Mouse (Mus musculus) erythroblast, embryonic 14.5 days (primary cell): Measurements from ENCODE around the gene Ctc1. TPM values are rescaled to one million over a fixed set of nuclear protein-coding genes. Genes with fewer than 3 reads are reported as not detected.

Experiments used
- H3K27me3 ChIP-seq: 2 replicates; pipeline ENCODE4 v1.6.1; 2012; ENCODE audit warnings: inconsistent platforms; ENCODE audit not compliant: control insufficient read depth
- H3K36me3 ChIP-seq: 2 replicates; pipeline ENCODE4 v1.6.1; 2012; ENCODE audit warnings: mild to moderate bottlenecking, inconsistent platforms; ENCODE audit not compliant: control insufficient read depth
- H3K4me1 ChIP-seq: 2 replicates; pipeline ENCODE4 v1.6.1; 2012; ENCODE audit warnings: inconsistent platforms; ENCODE audit not compliant: control insufficient read depth
- H3K4me3 ChIP-seq: replicated peaks from 2 replicates; pipeline ENCODE3; 2012; ENCODE audit warnings: moderate library complexity, mild to moderate bottlenecking, inconsistent platforms
- H3K9me3 ChIP-seq: 2 replicates; pipeline ENCODE4 v1.6.1; 2012; ENCODE audit warnings: low read length, inconsistent platforms, mixed read lengths; ENCODE audit not compliant: control insufficient read depth
- GATA1 ChIP-seq: IDR thresholded peaks from 2 replicates; pipeline ENCODE4 v1.6.1; 2012; ENCODE audit warnings: low read length, inconsistent platforms, mixed read lengths
- TAL1 ChIP-seq: IDR thresholded peaks from 3 replicates; pipeline ENCODE4 v1.6.1; 2012; ENCODE audit warnings: low read length, inconsistent platforms, mixed read lengths
- polyA plus RNA-seq: library from polyadenylated mRNA; stranded (reverse); fragments of >175 nt; gene quantifications from 2 replicates; pipeline ENCODE4 v1.2.3, GENCODE M21; 2012

Gene Ctc1
- polyA plus RNA-seq, 1 experiment, result 13.5 TPM

DNA sequence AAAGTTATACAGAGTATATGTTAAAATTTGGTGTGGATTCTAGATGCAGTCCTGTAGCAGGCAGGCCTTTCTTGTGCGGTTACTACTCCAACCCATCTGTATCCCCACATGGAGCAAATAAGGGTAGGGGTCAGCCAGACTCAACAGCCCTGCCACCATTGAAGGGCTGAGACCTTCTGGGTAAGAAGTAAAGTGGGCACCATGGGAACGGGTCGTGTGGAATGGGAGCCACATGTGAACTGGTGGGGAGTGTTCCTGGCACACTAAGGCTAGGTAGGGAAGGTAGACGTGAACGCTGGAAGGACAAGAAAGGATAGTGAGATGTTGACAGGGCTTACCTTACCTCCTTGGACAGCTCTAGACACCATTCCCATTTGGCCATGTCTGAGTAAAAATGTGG lies 22.5 kb downstream of the Ctc1 start:
- Histone ChIP-seq H3K27me3 (no peaks in the 10 kb centered on the region), H3K4me3 (peak overlapping the region; percentile 3), H3K9me3 (no peaks in the 10 kb centered on the region), H3K36me3 (peaks cover 35% of the 10 kb centered on the region), H3K4me1 (peaks cover 60% of the 10 kb centered on the region)
- TF ChIP-seq TAL1 (no peak), GATA1 (no peak)

DNA sequence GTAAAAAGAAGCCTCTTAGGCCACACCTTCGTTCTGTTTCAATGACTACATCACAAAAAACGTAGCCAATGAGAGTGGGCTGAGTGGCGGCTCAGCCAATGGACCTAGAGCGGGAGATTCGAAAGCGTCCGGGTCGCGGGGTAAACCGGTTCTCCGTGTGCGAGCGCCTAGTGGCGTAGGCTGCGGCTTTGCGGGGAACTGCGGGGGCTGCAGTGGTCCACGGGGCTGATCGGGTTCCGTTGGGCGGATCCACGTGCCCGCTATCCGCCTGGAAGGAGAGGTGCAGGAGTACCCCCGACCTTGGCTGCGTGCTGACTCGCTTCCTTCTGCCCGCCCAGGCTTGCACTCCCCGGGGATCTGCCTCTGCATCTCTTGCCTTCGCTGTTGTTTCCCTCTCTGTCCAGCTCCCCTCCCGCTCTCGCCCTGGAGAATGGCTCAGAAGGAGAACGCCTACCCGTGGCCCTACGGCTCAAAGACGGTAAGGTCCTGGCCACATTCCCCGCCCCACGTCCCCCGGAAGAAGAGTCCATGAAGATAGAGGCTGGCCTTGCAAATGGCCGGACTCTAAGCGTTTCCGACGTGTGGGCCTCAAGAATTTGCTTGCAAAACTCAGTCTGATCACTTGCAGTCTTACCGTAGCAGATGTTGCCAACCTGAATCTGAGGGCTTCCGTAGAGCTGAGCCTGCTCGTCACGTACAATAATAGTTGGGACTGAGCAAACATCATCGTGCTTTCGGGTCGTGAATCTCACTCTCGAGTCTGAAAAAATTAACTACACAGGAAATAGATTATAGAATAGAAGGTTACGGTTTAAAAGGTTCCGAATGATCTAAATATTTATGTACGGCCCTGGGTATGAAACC lies 30.1 kb downstream of the Ctc1 start, which contains the start of gene Aurkb:
TSS of gene Aurkb (plus strand) at position 117 of the 864 bp plus-strand sequence.
- H3K9me3 ChIP-seq, result no peaks in the 10 kb centered on the region
- H3K4me1 ChIP-seq, result peaks cover 64% of the 10 kb centered on the region
- peak within 1 kb of the TSS; percentile 74 for H3K4me3 ChIP-seq
- no peak for TF ChIP-seq TAL1
- no peak for TF ChIP-seq GATA1
- H3K36me3 ChIP-seq, result peaks cover 45% of the 10 kb centered on the region
- H3K27me3 ChIP-seq, result no peaks in the 10 kb centered on the region

DNA sequence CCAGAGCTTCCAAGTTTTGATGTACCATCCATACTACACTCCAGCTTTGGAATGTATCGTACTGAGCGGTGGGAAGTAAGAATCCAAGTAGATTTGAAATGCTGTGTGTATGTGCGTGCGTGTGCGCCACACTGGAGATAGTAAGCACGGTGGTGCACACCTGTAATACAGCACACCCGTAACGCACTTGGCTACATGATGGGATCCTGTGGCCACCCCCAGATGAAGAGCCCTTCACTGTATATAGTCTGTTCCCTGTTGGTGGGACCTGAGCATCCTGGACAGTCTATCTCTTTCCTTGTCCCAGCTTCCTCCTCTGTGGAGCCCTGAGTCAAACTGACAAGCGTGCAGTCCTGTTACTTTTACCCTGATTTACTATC lies 30.7 kb downstream of the Ctc1 start:
- Histone ChIP-seq H3K27me3 (no peaks in the 10 kb centered on the region), H3K9me3 (no peaks in the 10 kb centered on the region), H3K4me1 (peaks cover 61% of the 10 kb centered on the region), H3K4me3 (peak overlapping the region; percentile 74), H3K36me3 (peaks cover 51% of the 10 kb centered on the region)
- TF ChIP-seq TAL1, result no peak
- no peak for TF ChIP-seq GATA1

GRCm38 (mm10) chr11:69047592-69047991 lies 31.9 kb downstream of the Ctc1 start:
- Histone ChIP-seq H3K27me3 (no peaks in the 10 kb centered on the region), H3K36me3 (peaks cover 63% of the 10 kb centered on the region), H3K4me3 (peak overlapping the region; percentile 74), H3K9me3 (no peaks in the 10 kb centered on the region), H3K4me1 (peaks cover 58% of the 10 kb centered on the region)
- TF ChIP-seq TAL1 (no peak), GATA1 (no peak)

- H3K36me3 ChIP-seq, result peaks cover 69% of the 10 kb centered on the region
- H3K4me3 ChIP-seq, result peak overlapping the region; percentile 74
- H3K9me3 ChIP-seq, result no peaks in the 10 kb centered on the region
- H3K27me3 ChIP-seq, result no peaks in the 10 kb centered on the region
- H3K4me1 ChIP-seq, result peaks cover 61% of the 10 kb centered on the region
- TF ChIP-seq GATA1 (no peak), TAL1 (no peak)
Observed at GRCm38 (mm10) chr11:69048151-69048550, 32.4 kb downstream of the Ctc1 start.

- H3K36me3 ChIP-seq, result peaks cover 89% of the 10 kb centered on the region
- no peak overlapping the region for H3K4me3 ChIP-seq
- no peak for TF ChIP-seq TAL1
- no peak for TF ChIP-seq GATA1
- peaks cover 56% of the 10 kb centered on the region for H3K4me1 ChIP-seq
- H3K27me3 ChIP-seq, result no peaks in the 10 kb centered on the region
- no peaks in the 10 kb centered on the region for H3K9me3 ChIP-seq
Observed at GRCm38 (mm10) chr11:69050748-69051147, 35.0 kb downstream of the Ctc1 start.

DNA sequence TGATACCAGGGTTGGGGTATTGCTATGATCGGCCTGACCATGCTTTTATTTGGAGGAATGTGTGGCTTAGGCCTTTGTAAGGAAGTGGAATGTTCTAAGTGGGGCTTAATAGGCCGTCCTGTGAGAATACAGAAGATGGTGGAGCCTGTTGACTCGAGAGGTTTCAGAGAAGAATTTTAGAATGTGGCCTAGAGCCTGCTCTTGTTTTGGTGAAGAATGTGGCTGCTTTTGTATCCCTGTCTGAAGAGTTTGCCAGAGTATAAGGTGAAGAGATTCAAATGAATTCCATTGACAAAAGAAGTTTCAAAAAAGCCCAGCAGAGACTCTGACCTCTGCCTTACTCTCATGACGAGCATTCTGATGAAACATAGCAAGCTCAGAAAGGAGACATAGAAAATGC lies 36.1 kb downstream of the Ctc1 start:
- Histone ChIP-seq H3K4me3 (no peak overlapping the region), H3K4me1 (peaks cover 52% of the 10 kb centered on the region), H3K36me3 (peaks cover 84% of the 10 kb centered on the region), H3K27me3 (no peaks in the 10 kb centered on the region), H3K9me3 (no peaks in the 10 kb centered on the region)
- TF ChIP-seq GATA1, result no peak
- TF ChIP-seq TAL1, result no peak

DNA sequence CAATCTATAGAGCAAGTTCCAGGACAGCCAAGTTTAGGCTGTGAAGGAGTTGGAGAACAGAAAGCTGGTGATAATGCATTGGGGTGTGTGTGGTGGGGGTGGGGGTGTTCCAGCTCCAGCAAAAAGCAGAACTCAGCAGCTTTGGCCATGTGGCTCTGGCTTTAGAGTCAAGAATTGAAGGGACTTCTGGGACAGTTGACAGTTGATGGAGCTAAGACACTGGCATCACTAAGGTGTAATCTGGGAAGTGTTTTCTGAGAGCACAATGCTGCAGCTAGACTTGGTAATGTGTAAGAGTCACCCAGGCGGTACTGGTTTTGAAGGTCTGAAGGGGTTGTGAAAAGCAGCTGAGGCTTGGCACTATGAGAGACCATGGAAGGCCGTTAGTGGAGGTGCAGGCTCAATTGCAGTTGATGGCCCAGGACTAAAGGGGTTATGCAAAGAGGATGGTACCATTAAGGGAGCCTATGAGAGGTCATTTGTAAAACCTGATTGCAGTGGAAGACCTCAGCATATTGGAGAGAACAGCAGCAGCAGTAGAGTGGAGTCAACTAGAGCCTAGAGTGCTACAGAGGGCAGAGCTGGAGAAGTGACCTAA lies 37.2 kb downstream of the Ctc1 start:
- Histone ChIP-seq H3K27me3 (no peaks in the 10 kb centered on the region), H3K4me3 (no peak overlapping the region), H3K4me1 (peaks cover 44% of the 10 kb centered on the region), H3K36me3 (peaks cover 73% of the 10 kb centered on the region), H3K9me3 (no peaks in the 10 kb centered on the region)
- no peak for TF ChIP-seq GATA1
- no peak for TF ChIP-seq TAL1

- Histone ChIP-seq H3K36me3 (peaks cover 63% of the 10 kb centered on the region), H3K27me3 (no peaks in the 10 kb centered on the region), H3K4me1 (peaks cover 44% of the 10 kb centered on the region), H3K4me3 (no peak overlapping the region), H3K9me3 (no peaks in the 10 kb centered on the region)
- TF ChIP-seq TAL1 (no peak), GATA1 (no peak)
Observed at GRCm38 (mm10) chr11:69053848-69054247, 38.1 kb downstream of the Ctc1 start.
